ENCODE assay signal across 16 mouse cellular contexts in genomic region chr15:11539485-11539884, GRCm38 (mm10).
DNase-seq lines count a peak whose midpoint lies in the region; ATAC-seq lines count a peak whose summit lies in the region.
"Had no signal": no experiment of that assay in that cellular context is flagged by ENCODE, and none has a peak within 500 bp of the region (broad histone marks: within the 10 kb centered on the region; RNA-seq: fewer than 3 reads in every experiment).

No protein-coding gene starts in this region.

- peak; percentile 69; the same call in 1 of the 2 replicates for ATAC-seq in kidney, embryonic 15.5 days (replicated peaks; ENCODE audit: low FRiP score)
- no peak for ATAC-seq in megakaryocyte progenitor cell, adult 5-6 weeks (replicated peaks; ENCODE audit: poor library complexity)
- ATAC-seq: inflammation-experienced regulatory T-cells, adult 6 months had no signal

- no peak overlapping the region for H3K4me3 ChIP-seq in kidney, embryonic 15.5 days (replicated peaks)
- H3K4me3 ChIP-seq: hindbrain, embryonic 10.5 days; left cerebral cortex, adult 2 months; limb, embryonic 12.5 days had no signal

- intact Hi-C loops in left cerebral cortex, postnatal 14 days (cut with DNase I): no loop called here

- no peak overlapping the region for H3K9ac ChIP-seq in kidney, embryonic 15.5 days
- H3K9ac ChIP-seq: limb, embryonic 12.5 days; liver, embryonic 14.5 days had no signal

- DNase-seq in adrenal gland, adult 2 months: peak; percentile 17
- DNase-seq in adrenal gland, adult 8-10 months: no peak
- peak; percentile 24 for DNase-seq in lung, postnatal 10 days
- DNase-seq in lung, postnatal 25 days (ENCODE audit: low spot score): no peak
- peak; percentile 4 for DNase-seq in lung, postnatal 36 days
- DNase-seq in left cerebral cortex, postnatal 14 days (ENCODE audit: low spot score in 2 of 2): no peak
- DNase-seq: gastrocnemius, postnatal 25 days; midbrain, embryonic 14.5 days; thymus, postnatal 4 days had no signal

- no peaks in the 10 kb centered on the region for H3K9me3 ChIP-seq in kidney, embryonic 15.5 days (replicated peaks)
- H3K9me3 ChIP-seq: hindbrain, embryonic 10.5 days; limb, embryonic 12.5 days had no signal

- no peaks in the 10 kb centered on the region for H3K36me3 ChIP-seq in kidney, embryonic 15.5 days
- H3K36me3 ChIP-seq: hindbrain, embryonic 10.5 days; limb, embryonic 12.5 days had no signal

- H3K27ac ChIP-seq in kidney, embryonic 15.5 days: no peak overlapping the region
- H3K27ac ChIP-seq: hindbrain, embryonic 10.5 days; left cerebral cortex, adult 2 months; limb, embryonic 12.5 days; liver, embryonic 14.5 days had no signal

- peaks cover 13% of the 10 kb centered on the region for H3K4me1 ChIP-seq in kidney, embryonic 15.5 days
- H3K4me1 ChIP-seq: hindbrain, embryonic 10.5 days had no signal

- H3K27me3 ChIP-seq in kidney, embryonic 15.5 days: no peaks in the 10 kb centered on the region

- H3K4me2 ChIP-seq in kidney, embryonic 15.5 days: no peak overlapping the region
- H3K4me2 ChIP-seq: limb, embryonic 12.5 days had no signal

- 30% methylated on average over 3 of the region's 3 CpGs for WGBS in kidney, embryonic 15.5 days

Comparison
In these comparisons a context has a peak if more than half of its experiments do, and no peak if none do; other contexts are left out.
1. DNase-seq: peak in adrenal gland, adult 2 months (single experiment), lung, postnatal 10 days (single experiment) and lung, postnatal 36 days (single experiment); none in adrenal gland, adult 8-10 months (single experiment), lung, postnatal 25 days (single experiment) and left cerebral cortex, postnatal 14 days (0 of 2).